In genomic region chr19:24166516-24167091, GRCm38 (mm10) we compare ENCODE assay signal across 8 mouse cellular contexts. TPM values are rescaled to one million over a fixed set of nuclear protein-coding genes. Genes with fewer than 3 reads are reported as not detected.
DNase-seq lines count a peak whose midpoint lies in the region; ATAC-seq lines count a peak whose summit lies in the region.

No protein-coding gene starts in this region.

- H3K79me2 ChIP-seq in macrophage (ENCODE audit: inconsistent target) = no peaks in the 10 kb centered on the region; the same call in 1 of the 2 replicates

- peak overlapping the region; percentile 57 for H3K4me2 ChIP-seq in heart, embryonic 15.5 days

- H3K9me3 ChIP-seq in heart, embryonic 15.5 days (replicated peaks) = no peaks in the 10 kb centered on the region

- no peaks in the 10 kb centered on the region for H3K27me3 ChIP-seq in heart, embryonic 15.5 days

- peak; percentile 71 for ATAC-seq in heart, embryonic 15.5 days (replicated peaks; ENCODE audit: insufficient number of reproducible peaks, insufficient read depth, low FRiP score, low read depth)

- peak; percentile 81 to 89 for DNase-seq in adrenal gland, adult (ENCODE audit: inconsistent age in 2 of 2, low spot score in 1 of 2)
- DNase-seq in adrenal gland, postnatal 4 days (ENCODE audit: low spot score in 2 of 2) = no peak
- DNase-seq in c-Kit-positive CD71-positive TER-119-positive erythroid progenitor cells, embryonic 14.5 days (ENCODE audit: low spot score) = peak; percentile 22
- DNase-seq in kidney, postnatal 10 days = peak; percentile 63
- peak; percentile 41 to 72 for DNase-seq in spleen, postnatal 4 days (ENCODE audit: low spot score in 2 of 2)
- no peak for DNase-seq in right cerebral cortex, adult 2 months (ENCODE audit: low spot score in 2 of 2)

- H3K4me1 ChIP-seq in heart, embryonic 15.5 days (replicated peaks) = peaks cover 49% of the 10 kb centered on the region

- 0 out of 2 replicates have a peak overlapping the region, but pooled peaks have one; percentile 12 for H3K9ac ChIP-seq in heart, embryonic 15.5 days

- 10% methylated on average over 17 of the region's 17 CpGs for WGBS in heart, embryonic 15.5 days
- WGBS in macrophage (ENCODE audit: missing documents) = 1% methylated on average over 17 of the region's 17 CpGs

- no peaks in the 10 kb centered on the region for H3K36me3 ChIP-seq in heart, embryonic 15.5 days
- H3K36me3 ChIP-seq in macrophage (ENCODE audit: inconsistent target) = no peaks in the 10 kb centered on the region

- peak overlapping the region; percentile 32 for H3K4me3 ChIP-seq in heart, embryonic 15.5 days
- H3K4me3 ChIP-seq in macrophage (ENCODE audit: inconsistent target) = peak overlapping the region; percentile 53

- H3K27ac ChIP-seq in heart, embryonic 15.5 days = peak overlapping the region; percentile 46
- peak overlapping the region; percentile 83 for H3K27ac ChIP-seq in macrophage

RNA-seq across cellular contexts. Expression of gene Tjp2, which starts 58.2 kb away (rescaled TPM):
- 10 to 100 TPM; 14.5 to 17.3 TPM for total RNA-seq in adrenal gland, postnatal 4 days (2021)
- 21.9 and 24.4 TPM in 2 replicates for polyA plus RNA-seq in heart, embryonic 15.5 days (2015; fragmentation: Nextera tagmentation; extraction: Ambion mirVana)
- total RNA-seq in macrophage (2018; cell fraction: chromatin; rRNA removed) = 10 to 100 TPM in 14 of 26 experiments, 1 to 10 TPM in 12; 5.4 to 49.5 (median 11.0) TPM
- total RNA-seq in macrophage (2018; cell fraction: cytosol; rRNA removed) = 10 to 100 TPM in 2 of 26 experiments, 1 to 10 TPM in 24; 3.2 to 14.6 (median 7.3) TPM
- 10 to 100 TPM in 9 of 26 experiments, 1 to 10 TPM in 17; 4.1 to 19.6 (median 8.6) TPM for total RNA-seq in macrophage (2018; cell fraction: nucleus; rRNA removed)
- 4.8 to 9.8 TPM (median 7.2 TPM) in 3 replicates for polyA plus RNA-seq in macrophage (2018)

Comparison
In these comparisons a context has a peak if more than half of its experiments do, and no peak if none do; other contexts are left out.
1. DNase-seq: peak in adrenal gland, adult (2 of 2), c-Kit-positive CD71-positive TER-119-positive erythroid progenitor cells, embryonic 14.5 days (single experiment), kidney, postnatal 10 days (single experiment) and spleen, postnatal 4 days (2 of 2); none in adrenal gland, postnatal 4 days (0 of 2) and right cerebral cortex, adult 2 months (0 of 2).